Mouse (Mus musculus) G1E (cell line): ENCODE data around the gene Hes7.

Source experiments
- CTCF ChIP-seq: IDR thresholded peaks from 2 replicates; pipeline ENCODE4 v1.5.1; 2012; ENCODE audit warnings: low read depth, low read length, inconsistent platforms, mixed read lengths
- GATA1 ChIP-seq: IDR thresholded peaks from 2 replicates; pipeline ENCODE4 v1.6.1; 2012; ENCODE audit warnings: borderline replicate concordance, low read length, inconsistent platforms, mixed read lengths
- POLR2AphosphoS5 ChIP-seq: IDR thresholded peaks from 2 replicates; pipeline ENCODE4 v1.6.1; 2012; ENCODE audit warnings: low read depth, low read length, inconsistent platforms; ENCODE audit not compliant: insufficient replicate concordance
- TAL1 ChIP-seq: conservative IDR thresholded peaks from 2 replicates; pipeline ENCODE4 v1.6.1; 2012; ENCODE audit warnings: low read depth, low read length, inconsistent platforms, mixed read lengths

GRCm38 (mm10) chr11:69091566-69092385 lies 28.4 kb upstream of the Hes7 start:
- TF ChIP-seq CTCF (no peak), GATA1 (no peak), TAL1 (no peak), POLR2AphosphoS5 (no peak)
